Mouse (Mus musculus): ENCODE data around the gene Aqp3. TPM values are rescaled to one million over a fixed set of nuclear protein-coding genes. Genes with fewer than 3 reads are reported as not detected.

The Aqp3 gene
- 12.7 and 15.7 TPM in 2 replicates for polyA plus RNA-seq (2014; fragmentation: Nextera tagmentation; extraction: Ambion mirVana)

- peaks cover 33% of the 10 kb centered on the region for H3K4me1 ChIP-seq (replicated peaks; ENCODE audit: control insufficient read depth, insufficient read depth, low read length)
- WGBS = under 1% methylated on average over 42 of the region's 42 CpGs
These were observed at the start of gene Aqp3 for GRCm38 (mm10) chr4:41097871-41098576. Aqp3 (minus strand) TSS chr4:41098183.

GRCm38 (mm10) chr4:41142601-41143000 is 44.6 kb upstream of the Aqp3 start:
- no peaks in the 10 kb centered on the region for H3K27me3 ChIP-seq (replicated peaks; ENCODE audit: control insufficient read depth, insufficient read depth, low read length)
- no peaks in the 10 kb centered on the region for H3K9me3 ChIP-seq (ENCODE audit: control insufficient read depth, low read length)
- no peak overlapping the region for H3K4me2 ChIP-seq
- H3K4me1 ChIP-seq (replicated peaks; ENCODE audit: control insufficient read depth, insufficient read depth, low read length) = no peaks in the 10 kb centered on the region; the same call in 1 of the 2 replicates
- no peak overlapping the region for H3K4me3 ChIP-seq (ENCODE audit: low read depth, low read length)
- 94% methylated on average over 2 of the region's 2 CpGs for WGBS
- H3K9ac ChIP-seq (ENCODE audit: low read depth, low read length) = no peak overlapping the region
- ATAC-seq (replicated peaks; ENCODE audit: low FRiP score) = no peak
- DNase-seq (ENCODE audit: low spot score) = no peak
- H3K36me3 ChIP-seq (ENCODE audit: control insufficient read depth, insufficient read depth, low read length) = peaks cover 16% of the 10 kb centered on the region
- H3K27ac ChIP-seq (ENCODE audit: low read depth, low read length) = no peak overlapping the region

More at GRCm38 (mm10) chr4:41097871-41098576, at the start of gene Aqp3:
- Histone ChIP-seq H3K27ac (ENCODE audit: low read depth, low read length) (no peak within 1 kb of the TSS), H3K4me2 (peak within 1 kb of the TSS; percentile 91), H3K4me3 (ENCODE audit: low read depth, low read length) (peak within 1 kb of the TSS; percentile 56), H3K36me3 (ENCODE audit: control insufficient read depth, insufficient read depth, low read length) (no peaks in the 10 kb centered on the region), H3K9me3 (ENCODE audit: control insufficient read depth, low read length) (no peaks in the 10 kb centered on the region), H3K27me3 (replicated peaks; ENCODE audit: control insufficient read depth, insufficient read depth, low read length) (peaks cover 36% of the 10 kb centered on the region), H3K9ac (ENCODE audit: low read depth, low read length) (peak within 1 kb of the TSS; percentile 66)
- ATAC-seq (replicated peaks; ENCODE audit: low FRiP score) = peak; percentile 77
- peak; percentile 65 for DNase-seq (ENCODE audit: low spot score)

DNA sequence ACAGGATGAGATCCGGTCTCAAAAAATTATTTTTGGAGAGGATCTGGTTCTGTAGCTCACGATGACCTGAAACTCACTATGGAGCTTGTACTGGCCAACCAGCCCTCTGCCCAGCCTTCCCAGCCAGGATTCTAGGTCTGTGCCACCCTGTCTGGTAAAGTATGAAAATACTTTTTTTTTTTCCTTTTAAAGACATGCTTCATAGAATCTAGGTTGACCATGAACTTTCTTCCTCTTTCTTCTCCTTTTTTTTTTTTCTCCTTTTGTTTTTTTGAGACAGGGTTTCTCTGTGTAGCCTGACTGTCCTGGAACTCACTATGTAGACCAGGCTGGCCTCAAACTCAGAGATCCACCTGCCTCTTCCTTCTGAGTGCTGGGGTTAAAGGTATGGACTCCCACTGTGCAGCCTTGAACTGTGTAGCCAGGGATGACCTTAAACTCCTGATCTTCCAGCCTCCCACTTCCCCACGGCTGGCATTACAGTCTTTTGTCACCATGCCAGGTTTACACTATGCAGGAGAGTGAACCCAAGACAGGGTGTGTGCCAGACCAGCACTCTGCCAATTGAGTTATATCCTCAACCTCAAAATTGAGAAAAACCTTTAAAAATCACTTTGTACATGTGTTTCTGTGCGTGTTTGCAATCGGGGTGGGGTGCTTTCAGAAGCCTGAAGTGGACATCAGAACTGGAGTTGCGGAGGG is 42.3 kb upstream of the Aqp3 start:
- no peak overlapping the region for H3K4me3 ChIP-seq (ENCODE audit: low read depth, low read length)
- no peaks in the 10 kb centered on the region for H3K27me3 ChIP-seq (replicated peaks; ENCODE audit: control insufficient read depth, insufficient read depth, low read length)
- H3K9ac ChIP-seq (ENCODE audit: low read depth, low read length) = no peak overlapping the region
- H3K36me3 ChIP-seq (ENCODE audit: control insufficient read depth, insufficient read depth, low read length) = peaks cover 16% of the 10 kb centered on the region
- no peak overlapping the region for H3K27ac ChIP-seq (ENCODE audit: low read depth, low read length)
- H3K4me2 ChIP-seq = no peak overlapping the region
- ATAC-seq (replicated peaks; ENCODE audit: low FRiP score) (no peak), DNase-seq (ENCODE audit: low spot score) (no peak)
- H3K4me1 ChIP-seq (replicated peaks; ENCODE audit: control insufficient read depth, insufficient read depth, low read length) = peaks cover 2% of the 10 kb centered on the region; the same call in 1 of the 2 replicates
- WGBS = 93% methylated on average over 6 of the region's 6 CpGs
- no peaks in the 10 kb centered on the region for H3K9me3 ChIP-seq (ENCODE audit: control insufficient read depth, low read length)

GRCm38 (mm10) chr4:41136811-41137210 is 38.8 kb upstream of the Aqp3 start:
- H3K4me1 ChIP-seq (replicated peaks; ENCODE audit: control insufficient read depth, insufficient read depth, low read length) = peaks cover 25% of the 10 kb centered on the region
- H3K4me2 ChIP-seq = peak overlapping the region; percentile 94
- WGBS = 0% methylated on average over 8 of the region's 8 CpGs
- H3K9ac ChIP-seq (ENCODE audit: low read depth, low read length) = peak overlapping the region; percentile 99
- H3K36me3 ChIP-seq (ENCODE audit: control insufficient read depth, insufficient read depth, low read length) = peaks cover 13% of the 10 kb centered on the region
- H3K27ac ChIP-seq (ENCODE audit: low read depth, low read length) = peak overlapping the region; percentile 99
- ATAC-seq (replicated peaks; ENCODE audit: low FRiP score) (no peak), DNase-seq (ENCODE audit: low spot score) (no peak)
- H3K27me3 ChIP-seq (replicated peaks; ENCODE audit: control insufficient read depth, insufficient read depth, low read length) = no peaks in the 10 kb centered on the region
- H3K4me3 ChIP-seq (ENCODE audit: low read depth, low read length) = peak overlapping the region; percentile 97
- no peaks in the 10 kb centered on the region for H3K9me3 ChIP-seq (ENCODE audit: control insufficient read depth, low read length)

- no peaks in the 10 kb centered on the region for H3K9me3 ChIP-seq (ENCODE audit: control insufficient read depth, low read length)
- H3K36me3 ChIP-seq (ENCODE audit: control insufficient read depth, insufficient read depth, low read length) = peaks cover 13% of the 10 kb centered on the region
- peak overlapping the region; percentile 97 for H3K4me3 ChIP-seq (ENCODE audit: low read depth, low read length)
- 2% methylated on average over 4 of the region's 4 CpGs for WGBS
- peak overlapping the region; percentile 99 for H3K9ac ChIP-seq (ENCODE audit: low read depth, low read length)
- no peak for DNase-seq (ENCODE audit: low spot score)
- peaks cover 25% of the 10 kb centered on the region for H3K4me1 ChIP-seq (replicated peaks; ENCODE audit: control insufficient read depth, insufficient read depth, low read length)
- ATAC-seq (replicated peaks; ENCODE audit: low FRiP score) = no peak; the same call in 1 of the 2 replicates
- H3K27me3 ChIP-seq (replicated peaks; ENCODE audit: control insufficient read depth, insufficient read depth, low read length) = no peaks in the 10 kb centered on the region
- H3K27ac ChIP-seq (ENCODE audit: low read depth, low read length) = peak overlapping the region; percentile 99
- peak overlapping the region; percentile 94 for H3K4me2 ChIP-seq
These were observed 38.4 kb upstream of the Aqp3 start for GRCm38 (mm10) chr4:41136454-41136805.

GRCm38 (mm10) chr4:41135711-41136453 is 37.9 kb upstream of the Aqp3 start, which contains the start of gene Ube2r2:
Ube2r2 (plus strand) TSS chr4:41135743.
- Histone ChIP-seq H3K4me1 (replicated peaks; ENCODE audit: control insufficient read depth, insufficient read depth, low read length) (peaks cover 25% of the 10 kb centered on the region), H3K9ac (ENCODE audit: low read depth, low read length) (peak within 1 kb of the TSS; percentile 99), H3K36me3 (ENCODE audit: control insufficient read depth, insufficient read depth, low read length) (peaks cover 13% of the 10 kb centered on the region), H3K27ac (ENCODE audit: low read depth, low read length) (peak within 1 kb of the TSS; percentile 99), H3K9me3 (ENCODE audit: control insufficient read depth, low read length) (no peaks in the 10 kb centered on the region), H3K27me3 (replicated peaks; ENCODE audit: control insufficient read depth, insufficient read depth, low read length) (no peaks in the 10 kb centered on the region), H3K4me2 (peak within 1 kb of the TSS; percentile 94), H3K4me3 (ENCODE audit: low read depth, low read length) (peak within 1 kb of the TSS; percentile 97)
- WGBS = under 1% methylated on average over 55 of the region's 65 CpGs
- DNase-seq (ENCODE audit: low spot score) = peak; percentile 81
- peak; percentile 68 for ATAC-seq (replicated peaks; ENCODE audit: low FRiP score)

DNA sequence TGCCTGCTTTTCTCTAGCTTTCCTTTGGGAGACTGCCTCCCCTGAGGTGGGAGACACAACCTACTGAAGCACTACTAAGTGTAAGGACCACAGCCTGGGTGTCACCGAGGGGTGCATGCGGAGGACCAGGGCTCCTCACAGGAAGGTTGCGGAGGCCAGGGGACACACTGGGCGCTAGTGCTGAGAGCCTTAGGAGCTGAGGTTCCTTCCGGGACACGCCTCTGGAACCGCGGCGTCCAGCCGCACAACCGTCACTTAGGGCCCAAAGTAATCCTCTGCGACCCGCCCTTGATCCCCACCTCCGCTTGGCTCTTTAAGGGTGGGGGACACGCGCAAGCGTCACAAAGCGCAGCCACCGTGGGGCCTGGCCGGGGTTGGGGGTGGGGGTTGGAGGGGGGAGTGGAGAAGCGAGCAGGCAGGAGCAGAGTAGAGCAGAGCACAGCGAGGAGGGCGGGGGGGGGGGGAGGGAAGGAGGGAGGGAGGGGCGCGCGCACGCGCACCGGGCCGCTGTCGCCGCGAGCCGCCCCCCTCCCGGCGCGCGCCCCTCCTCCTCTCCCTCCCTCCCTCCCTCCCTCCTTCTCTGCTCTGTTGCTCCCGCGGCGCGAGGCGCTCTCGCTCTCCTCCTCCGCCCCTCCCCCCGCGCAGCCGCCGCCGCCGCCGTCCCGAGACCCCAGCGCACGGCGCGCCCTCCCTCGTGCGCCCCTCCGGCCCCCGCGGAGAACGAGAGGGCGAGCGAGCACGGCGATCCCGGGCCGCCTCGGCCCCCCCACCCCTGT is 37.1 kb upstream of the Aqp3 start:
- peaks cover 28% of the 10 kb centered on the region for H3K4me1 ChIP-seq (replicated peaks; ENCODE audit: control insufficient read depth, insufficient read depth, low read length)
- WGBS = under 1% methylated on average over 32 of the region's 70 CpGs
- ATAC-seq (replicated peaks; ENCODE audit: low FRiP score) (peak; percentile 88), DNase-seq (ENCODE audit: low spot score) (peak; percentile 85)
- H3K9ac ChIP-seq (ENCODE audit: low read depth, low read length) = peak overlapping the region; percentile 99
- H3K4me2 ChIP-seq = peak overlapping the region; percentile 94
- peak overlapping the region; percentile 97 for H3K4me3 ChIP-seq (ENCODE audit: low read depth, low read length)
- H3K27me3 ChIP-seq (replicated peaks; ENCODE audit: control insufficient read depth, insufficient read depth, low read length) = no peaks in the 10 kb centered on the region
- peak overlapping the region; percentile 99 for H3K27ac ChIP-seq (ENCODE audit: low read depth, low read length)
- no peaks in the 10 kb centered on the region for H3K9me3 ChIP-seq (ENCODE audit: control insufficient read depth, low read length)
- H3K36me3 ChIP-seq (ENCODE audit: control insufficient read depth, insufficient read depth, low read length) = peaks cover 10% of the 10 kb centered on the region

All from liver, embryonic 11.5 days (tissue).